8 mouse cellular contexts compared by ENCODE assay signal in the genomic region with DNA sequence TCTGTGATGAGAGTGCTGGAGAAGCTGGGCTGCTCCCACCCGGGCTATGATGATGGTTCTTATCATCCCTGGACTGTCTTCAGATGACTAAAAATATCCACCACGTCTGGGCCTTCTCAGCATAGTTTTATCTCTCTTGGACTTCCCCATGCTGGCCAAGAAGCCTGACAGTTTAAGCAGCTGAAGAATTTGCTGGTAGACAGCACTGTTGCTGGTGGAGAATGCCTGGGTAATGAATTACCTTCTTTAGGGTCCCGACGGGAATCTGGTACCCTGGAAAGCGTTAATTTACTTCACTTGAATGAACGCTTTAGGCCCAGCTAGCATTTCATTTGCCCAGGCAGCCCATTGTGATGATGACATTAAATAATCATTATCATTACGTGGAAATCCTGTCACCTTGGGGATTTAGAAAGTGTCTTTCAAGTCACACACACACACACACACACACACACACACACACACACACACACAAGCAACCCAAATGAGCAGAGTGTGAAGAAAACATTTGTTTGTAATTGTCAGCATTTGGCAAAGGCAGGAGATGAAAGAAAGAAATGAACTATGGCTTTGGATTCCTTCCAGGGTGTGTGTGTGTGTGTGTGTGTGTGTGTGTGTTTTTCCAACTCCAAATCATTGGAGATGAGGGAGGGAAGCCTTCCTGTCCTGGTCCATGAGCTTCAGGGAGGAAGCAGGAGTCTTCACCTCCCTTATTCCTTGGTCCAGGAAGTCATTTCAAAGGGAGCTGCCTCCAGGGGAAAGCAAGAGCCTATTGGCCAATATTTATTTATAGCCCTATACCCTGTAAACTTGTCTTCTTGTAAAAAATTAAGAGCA.
DNase-seq lines count a peak whose midpoint lies in the region; ATAC-seq lines count a peak whose summit lies in the region.

No protein-coding gene starts in this region.

- peaks cover 10% of the 10 kb centered on the region for H3K4me1 ChIP-seq in hindbrain, embryonic 12.5 days
- no peaks in the 10 kb centered on the region for H3K4me1 ChIP-seq in hindbrain, embryonic 11.5 days (replicated peaks; ENCODE audit: control insufficient read depth, insufficient read depth, low read length)
- 0 out of 2 replicates have a peak, but pooled peaks cover 2% of the 10 kb centered on the region for H3K4me1 ChIP-seq in liver, embryonic 11.5 days (replicated peaks; ENCODE audit: control insufficient read depth, insufficient read depth, low read length)

- no peak overlapping the region for H3K4me2 ChIP-seq in hindbrain, embryonic 12.5 days (replicated peaks)
- H3K4me2 ChIP-seq in hindbrain, embryonic 11.5 days (replicated peaks; ENCODE audit: low read depth, low read length): no peak overlapping the region
- 0 out of 2 replicates have a peak overlapping the region, but pooled peaks have one; percentile 12 for H3K4me2 ChIP-seq in liver, embryonic 11.5 days

- ATAC-seq in hindbrain, embryonic 12.5 days (ENCODE audit: low FRiP score): peak; percentile 63
- no peak for ATAC-seq in hindbrain, embryonic 11.5 days (ENCODE audit: low FRiP score)
- ATAC-seq in liver, embryonic 11.5 days (replicated peaks; ENCODE audit: low FRiP score): peak; percentile 83
- no peak for ATAC-seq in cerebellum, adult (ENCODE audit: insufficient number of reproducible peaks, low FRiP score, low TSS enrichment)

- H3K27ac ChIP-seq in hindbrain, embryonic 12.5 days: no peak overlapping the region
- H3K27ac ChIP-seq in hindbrain, embryonic 11.5 days (ENCODE audit: low read depth, low read length): no peak overlapping the region
- no peak overlapping the region for H3K27ac ChIP-seq in liver, embryonic 11.5 days (ENCODE audit: low read depth, low read length)

- no peak overlapping the region for H3K4me3 ChIP-seq in hindbrain, embryonic 12.5 days
- H3K4me3 ChIP-seq in hindbrain, embryonic 11.5 days (ENCODE audit: low read depth, low read length): no peak overlapping the region
- no peak overlapping the region for H3K4me3 ChIP-seq in liver, embryonic 11.5 days (ENCODE audit: low read depth, low read length)

- no peak overlapping the region for H3K9ac ChIP-seq in hindbrain, embryonic 12.5 days
- H3K9ac ChIP-seq in hindbrain, embryonic 11.5 days (ENCODE audit: low read depth, low read length): no peak overlapping the region
- no peak overlapping the region for H3K9ac ChIP-seq in liver, embryonic 11.5 days (ENCODE audit: low read depth, low read length)

- no peak for DNase-seq in hindbrain, embryonic 11.5 days (ENCODE audit: low spot score)
- DNase-seq in urinary bladder, postnatal 14 days (ENCODE audit: low spot score): peak; percentile 39
- DNase-seq in urinary bladder, postnatal 10 days (ENCODE audit: low spot score): no peak
- no peak for DNase-seq in liver, embryonic 11.5 days (ENCODE audit: low spot score)
- no peak for DNase-seq in yolk sac, embryonic 10.5 days (ENCODE audit: low spot score)
- no peak for DNase-seq in layer of hippocampus, postnatal 36 days

- H3K27me3 ChIP-seq in hindbrain, embryonic 12.5 days: no peaks in the 10 kb centered on the region
- no peaks in the 10 kb centered on the region for H3K27me3 ChIP-seq in hindbrain, embryonic 11.5 days (ENCODE audit: control insufficient read depth, insufficient read depth, low read length)
- no peaks in the 10 kb centered on the region for H3K27me3 ChIP-seq in liver, embryonic 11.5 days (replicated peaks; ENCODE audit: control insufficient read depth, insufficient read depth, low read length)

- 32% methylated on average over 7 of the region's 7 CpGs for WGBS in hindbrain, embryonic 12.5 days
- 41% methylated on average over 7 of the region's 7 CpGs for WGBS in hindbrain, embryonic 11.5 days
- 34% methylated on average over 7 of the region's 7 CpGs for WGBS in liver, embryonic 11.5 days

- H3K36me3 ChIP-seq in hindbrain, embryonic 12.5 days: no peaks in the 10 kb centered on the region
- no peaks in the 10 kb centered on the region for H3K36me3 ChIP-seq in hindbrain, embryonic 11.5 days (ENCODE audit: control insufficient read depth, insufficient read depth, low read length)
- no peaks in the 10 kb centered on the region for H3K36me3 ChIP-seq in liver, embryonic 11.5 days (ENCODE audit: control insufficient read depth, insufficient read depth, low read length)

- H3K9me3 ChIP-seq in hindbrain, embryonic 12.5 days (replicated peaks): no peaks in the 10 kb centered on the region
- no peaks in the 10 kb centered on the region for H3K9me3 ChIP-seq in hindbrain, embryonic 11.5 days (ENCODE audit: control insufficient read depth, low read length)
- H3K9me3 ChIP-seq in liver, embryonic 11.5 days (ENCODE audit: control insufficient read depth, low read length): no peaks in the 10 kb centered on the region

Comparison
In these comparisons a context has a peak if more than half of its experiments do, and no peak if none do; other contexts are left out.
1. ATAC-seq: peak in hindbrain, embryonic 12.5 days (single experiment) and liver, embryonic 11.5 days (single experiment); none in hindbrain, embryonic 11.5 days (single experiment) and cerebellum, adult (single experiment).